Mouse (Mus musculus) kidney, postnatal 0 days (tissue): Measurements from ENCODE around the gene Foxe1. TPM values are rescaled to one million over a fixed set of nuclear protein-coding genes. Genes with fewer than 3 reads are reported as not detected.

Experiments used
- ATAC-seq: fragments of 200-750 bp; cut with Nextera tagmentation; replicated peaks from 2 replicates; pipeline ENCODE4 v1.8.0; 2017; ENCODE audit warnings: low read depth, moderate number of reproducible peaks, moderate TSS enrichment, moderate library complexity; ENCODE audit not compliant: low FRiP score
- DNase-seq: peaks from one replicate; pipeline ENCODE4 v3.0.0-alpha.2; 2016; ENCODE audit warnings: low spot score
- H3K27ac ChIP-seq: fragments of 300-500 bp; sonication (generic); 2 replicates; pipeline ENCODE4 v1.5.1; 2014; ENCODE audit warnings: mild to moderate bottlenecking
- H3K27me3 ChIP-seq: fragments of 300-500 bp; sonication (generic); 2 replicates; pipeline ENCODE4 v1.6.1; 2014; ENCODE audit warnings: low read length, mixed read lengths; ENCODE audit not compliant: insufficient read depth
- H3K36me3 ChIP-seq: fragments of 300-500 bp; sonication (generic); 2 replicates; pipeline ENCODE4 v1.6.1; 2014; ENCODE audit warnings: low read length, mixed read lengths; ENCODE audit not compliant: insufficient read depth
- H3K4me1 ChIP-seq: fragments of 300-500 bp; sonication (generic); replicated peaks from 2 replicates; pipeline ENCODE4 v1.6.1; 2014; ENCODE audit warnings: antibody characterized with exemption, low read length, mixed read lengths; ENCODE audit not compliant: insufficient read depth
- H3K4me2 ChIP-seq: fragments of 300-500 bp; sonication (generic); 2 replicates; pipeline ENCODE4 v1.6.1; 2014; ENCODE audit warnings: mild to moderate bottlenecking, low read length, moderate library complexity, mixed read lengths
- H3K4me3 ChIP-seq: fragments of 300-500 bp; sonication (generic); replicated peaks from 2 replicates; pipeline ENCODE4 v1.5.1; 2014; ENCODE audit warnings: low read depth, low read length
- H3K9ac ChIP-seq: fragments of 300-500 bp; sonication (generic); 2 replicates; pipeline ENCODE4 v1.6.1; 2014; ENCODE audit warnings: low read depth, low read length
- H3K9me3 ChIP-seq: fragments of 300-500 bp; sonication (generic); replicated peaks from 2 replicates; pipeline ENCODE4 v1.6.1; 2016; ENCODE audit warnings: low read length, inconsistent platforms, mixed read lengths
- CTCF ChIP-seq: IDR thresholded peaks from 2 replicates; pipeline ENCODE4 v1.5.1; 2016; ENCODE audit warnings: antibody characterized with exemption, low read depth, mild to moderate bottlenecking, moderate library complexity
- WGBS: fragments of 180-500 bp; shearing (Covaris S2); extraction: QIAGEN DNeasy Blood & Tissue Kit; methylation state at CpG from one replicate; pipeline ENCODE4 v1.1.7; 2014; 5-methylcytosine and 5-hydroxymethylcytosine counted together
- polyA plus RNA-seq: library from polyadenylated mRNA; unstranded; fragments of >200 nt; fragmentation: Nextera tagmentation; extraction: Ambion mirVana; gene quantifications from 2 replicates; pipeline ENCODE4 v1.2.1, GENCODE M21; 2015

The Foxe1 gene
- polyA plus RNA-seq, 1 experiment from 2014 or later: not detected

DNA sequence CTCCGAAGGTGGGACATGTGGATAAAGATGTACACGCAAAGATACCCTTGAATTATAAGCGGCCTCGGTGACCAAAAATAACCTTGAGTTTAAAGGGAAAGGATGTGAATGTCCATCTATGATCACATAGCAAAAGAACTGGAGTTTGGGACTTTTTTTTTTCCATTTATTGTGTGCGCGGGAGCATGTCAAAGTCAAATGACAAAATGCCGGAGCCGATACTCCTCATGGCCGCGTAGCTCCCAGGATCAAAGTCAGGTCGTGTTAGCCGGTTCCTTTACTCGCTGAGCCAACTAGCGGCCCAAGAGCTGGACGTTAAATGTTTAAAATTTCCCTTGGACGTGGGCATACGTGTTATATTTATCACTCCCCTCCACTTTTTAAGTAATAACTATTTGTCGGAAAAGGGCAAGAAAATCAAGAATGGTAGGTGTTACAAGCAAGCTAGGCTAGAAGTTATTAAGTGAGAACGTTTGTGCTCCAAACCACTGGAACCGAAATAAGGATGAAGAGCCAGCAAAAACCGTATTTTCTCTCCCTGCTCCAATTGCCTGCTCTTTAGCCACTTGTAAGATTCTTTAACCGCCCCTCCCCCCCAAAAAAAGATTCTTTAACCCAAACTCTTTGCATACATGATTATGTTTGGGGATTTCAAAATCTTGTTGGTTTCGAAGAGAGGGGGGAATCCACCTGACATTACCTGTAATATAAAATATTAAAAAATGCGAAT is 46.4 kb downstream of the Foxe1 start:
- Histone ChIP-seq H3K9ac (peak overlapping the region; percentile 68), H3K27ac (peak overlapping the region; percentile 90), H3K27me3 (no peaks in the 10 kb centered on the region), H3K4me2 (peak overlapping the region; percentile 60), H3K36me3 (0 out of 2 replicates have a peak, but pooled peaks cover 5% of the 10 kb centered on the region), H3K4me1 (no peaks in the 10 kb centered on the region; the same call in 1 of the 2 replicates), H3K4me3 (peak overlapping the region; percentile 52), H3K9me3 (no peaks in the 10 kb centered on the region)
- no peak for ATAC-seq
- TF ChIP-seq CTCF: no peak
- DNase-seq: peak; percentile 67
- WGBS: 2% methylated on average over 24 of the region's 24 CpGs

DNA sequence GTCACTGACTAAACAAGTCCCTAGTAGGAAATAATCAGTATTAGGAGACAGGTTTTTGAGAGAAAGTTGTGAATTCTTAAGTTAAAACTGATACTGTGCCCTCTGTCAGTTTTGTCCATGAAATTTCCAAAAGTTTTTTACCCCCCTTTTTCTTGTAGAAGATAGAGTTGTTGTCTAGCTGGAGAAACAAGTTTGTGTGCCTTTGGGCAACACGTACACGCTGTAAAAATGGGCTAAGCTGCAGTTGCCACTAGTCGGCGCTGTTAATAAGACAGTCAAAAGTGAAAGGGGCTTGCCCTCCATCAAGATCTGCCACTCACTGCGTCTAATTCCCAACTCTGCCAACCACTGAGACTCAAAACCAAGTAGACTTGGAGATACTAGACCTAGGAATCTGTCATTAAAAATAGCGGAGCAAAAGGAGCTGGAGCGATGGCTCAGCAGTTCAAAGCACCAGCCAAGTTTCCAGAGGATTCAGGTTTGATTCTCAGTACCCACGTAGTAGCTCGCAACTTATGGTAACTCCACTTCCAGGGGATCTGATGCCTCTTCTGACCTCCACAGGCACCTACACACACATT is 47.1 kb downstream of the Foxe1 start:
- 25% methylated on average over 9 of the region's 9 CpGs for whole genome bisulfite sequencing
- Histone ChIP-seq H3K36me3 (0 out of 2 replicates have a peak, but pooled peaks cover under 1% of the 10 kb centered on the region), H3K4me1 (no peaks in the 10 kb centered on the region; the same call in 1 of the 2 replicates), H3K27me3 (no peaks in the 10 kb centered on the region), H3K9ac (no peak overlapping the region), H3K9me3 (no peaks in the 10 kb centered on the region), H3K27ac (no peak overlapping the region), H3K4me2 (peak overlapping the region; percentile 60), H3K4me3 (peak overlapping the region; percentile 52; the same call in 1 of the 2 replicates)
- TF ChIP-seq CTCF: peak; percentile 89
- no peak for ATAC-seq
- DNase-seq: peak; percentile 91

DNA sequence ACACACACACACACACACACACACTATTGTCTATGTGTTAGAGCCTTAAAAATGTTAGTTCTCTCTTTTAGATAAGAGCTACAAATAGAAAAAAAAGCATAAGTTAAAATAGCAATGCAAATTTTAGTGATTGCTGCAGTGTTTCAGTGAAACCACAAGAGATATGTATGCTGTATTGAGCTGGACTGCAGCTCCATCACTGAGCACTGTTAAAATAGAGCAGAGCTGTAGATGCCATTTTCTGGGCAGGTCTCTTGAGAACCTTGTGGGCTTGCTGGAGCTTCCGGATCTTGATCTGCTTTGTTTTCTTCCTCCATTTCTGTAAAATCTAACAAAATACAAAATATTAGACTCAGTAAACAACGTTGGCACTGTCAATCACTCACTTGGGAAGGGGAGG is 51.0 kb downstream of the Foxe1 start:
- 76% methylated on average over 2 of the region's 2 CpGs for WGBS
- no peaks in the 10 kb centered on the region for H3K9me3 ChIP-seq
- no peak for DNase-seq
- ATAC-seq: no peak
- no peak overlapping the region for H3K9ac ChIP-seq
- H3K4me3 ChIP-seq: no peak overlapping the region
- H3K4me1 ChIP-seq: no peaks in the 10 kb centered on the region; the same call in 1 of the 2 replicates
- H3K27me3 ChIP-seq: no peaks in the 10 kb centered on the region
- TF ChIP-seq CTCF: no peak
- no peak overlapping the region for H3K27ac ChIP-seq
- no peaks in the 10 kb centered on the region for H3K36me3 ChIP-seq
- no peak overlapping the region for H3K4me2 ChIP-seq

DNA sequence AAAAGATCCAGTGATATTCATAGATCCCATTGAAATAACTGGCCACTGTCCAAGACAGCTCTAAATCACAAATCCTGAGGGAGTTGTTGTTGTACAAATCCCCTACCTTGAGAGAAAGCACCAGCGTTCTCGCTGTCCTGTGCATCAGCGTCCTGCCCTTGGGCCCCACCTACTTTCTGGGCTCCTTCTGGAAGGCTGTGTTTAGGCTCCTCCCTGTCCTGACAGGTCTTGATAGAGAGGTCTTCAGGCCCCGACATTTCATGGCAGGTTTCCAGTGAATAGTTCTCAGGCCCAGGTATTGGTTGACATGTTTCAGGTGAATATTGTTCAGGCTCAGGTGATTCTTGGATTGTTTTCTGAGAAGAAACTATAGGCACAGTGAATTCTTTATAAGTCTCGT is 52.3 kb downstream of the Foxe1 start:
- Histone ChIP-seq H3K9me3 (no peaks in the 10 kb centered on the region), H3K4me3 (no peak overlapping the region), H3K4me1 (no peaks in the 10 kb centered on the region; the same call in 1 of the 2 replicates), H3K36me3 (no peaks in the 10 kb centered on the region), H3K27ac (no peak overlapping the region), H3K4me2 (no peak overlapping the region), H3K9ac (no peak overlapping the region), H3K27me3 (no peaks in the 10 kb centered on the region)
- WGBS: 29% methylated on average over 5 of the region's 5 CpGs
- TF ChIP-seq CTCF: no peak
- ATAC-seq (no peak), DNase-seq (no peak)

Other genes with a start within 250 kb of the Foxe1 start
- gene Ncbp1, start 205.0 kb upstream of the Foxe1 start, polyA plus RNA-seq: 48.2 and 53.9 TPM in 2 replicates
- 23.5 and 25.7 TPM in 2 replicates for gene Tstd2, start 204.9 kb upstream of the Foxe1 start, polyA plus RNA-seq
- 30.0 and 31.9 TPM in 2 replicates for gene Xpa, start 147.3 kb upstream of the Foxe1 start, polyA plus RNA-seq
- gene Trmo, start 45.8 kb downstream of the Foxe1 start, polyA plus RNA-seq: 9.6 and 10.1 TPM in 2 replicates
- gene Hemgn, start 69.9 kb downstream of the Foxe1 start, polyA plus RNA-seq: 0.11 and 0.15 TPM in 2 replicates
- gene Anp32b, start 107.3 kb downstream of the Foxe1 start, polyA plus RNA-seq: 198 and 211 TPM in 2 replicates
- 45.6 and 50.7 TPM in 2 replicates for gene Nans, start 145.6 kb downstream of the Foxe1 start, polyA plus RNA-seq
- 2.6 and 3.1 TPM in 2 replicates for gene Trim14, start 192.5 kb downstream of the Foxe1 start, polyA plus RNA-seq